Mouse (Mus musculus) gastrocnemius, adult 18-20 months (tissue): ENCODE measurements around the gene Nanp. TPM values are rescaled to one million over a fixed set of nuclear protein-coding genes. Genes with fewer than 3 reads are reported as not detected.

Experiments used
- DNase-seq: peaks from one replicate; pipeline ENCODE4 v3.0.0; 2021; ENCODE audit warnings: low spot score
- total RNA-seq, 2 experiments: library from RNA; stranded (reverse); gene quantifications; 2 replicates each; pipeline ENCODE4 v1.2.3; 2021

Gene Nanp
- total RNA-seq, 2 experiments from 2014 or later: 1.9 to 2.7 TPM

DNA sequence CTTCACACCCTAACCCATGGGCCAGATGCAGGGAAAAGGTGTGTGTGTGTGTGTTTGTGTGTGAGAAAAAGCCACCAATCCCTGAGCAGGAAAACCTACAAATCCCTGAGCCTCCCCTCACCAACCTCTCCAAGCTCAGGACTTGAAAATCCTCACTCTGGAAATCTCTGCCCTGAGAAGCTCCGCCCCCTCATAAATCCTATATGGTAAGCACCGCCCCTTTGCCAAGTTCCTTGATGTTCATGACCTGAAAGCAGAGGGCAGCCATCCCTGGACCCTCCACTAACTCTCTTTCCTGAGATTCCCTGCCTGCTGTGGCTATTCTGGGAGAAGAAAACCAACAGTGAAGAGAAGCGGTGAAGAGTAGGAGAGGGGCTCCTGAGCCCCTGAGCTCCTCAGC, 40.2 kb downstream of the Nanp start:
- DNase-seq: no peak

DNA sequence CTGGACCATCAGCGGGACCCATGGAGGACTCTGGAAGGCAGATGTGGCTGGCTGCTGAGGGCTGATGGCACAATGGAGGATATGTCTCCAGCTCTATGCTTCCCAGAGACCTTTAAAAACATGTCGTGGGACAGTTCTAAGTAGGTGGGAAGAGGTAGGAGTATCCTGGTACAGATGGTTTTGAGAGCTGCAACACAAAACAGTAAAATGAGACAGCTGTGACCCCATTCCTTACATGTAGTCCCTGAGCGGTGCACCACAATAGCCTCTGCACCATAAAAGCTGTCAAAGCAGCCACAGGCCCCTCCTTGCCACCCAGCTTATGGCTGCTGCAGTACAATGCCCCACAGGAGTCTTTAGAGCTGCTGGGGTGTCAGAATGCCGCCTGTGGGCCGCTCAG, 41.6 kb downstream of the Nanp start:
- no peak for DNase-seq

DNA sequence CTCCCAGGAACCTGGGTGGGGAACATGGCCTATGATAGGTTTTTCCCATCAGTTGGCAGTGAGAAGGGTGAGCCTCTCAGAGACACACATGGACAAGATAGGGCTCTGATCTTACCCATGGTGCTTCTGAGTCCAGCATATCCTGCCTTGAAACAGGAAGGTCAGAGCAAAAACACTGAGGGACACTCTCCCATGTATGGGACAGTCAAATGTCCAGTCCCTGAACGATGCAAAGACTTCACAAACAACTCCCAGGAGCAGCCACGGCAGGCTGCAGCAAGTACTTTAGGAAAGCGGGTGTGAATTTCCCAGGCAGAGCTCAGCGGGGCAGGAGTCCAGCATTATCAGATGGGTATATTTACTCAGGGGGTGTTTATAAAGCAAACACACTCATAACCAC, 43.9 kb downstream of the Nanp start:
- DNase-seq: no peak

GRCm38 (mm10) chr2:150991050-150991449, 48.1 kb downstream of the Nanp start:
- DNase-seq: no peak

- no peak for DNase-seq
Observed at GRCm38 (mm10) chr2:150990506-150990905, 48.7 kb downstream of the Nanp start.

GRCm38 (mm10) chr2:150985359-150985758, 53.8 kb downstream of the Nanp start:
- DNase-seq: no peak

- DNase-seq: no peak
Observed at GRCm38 (mm10) chr2:150982051-150982450, 57.1 kb downstream of the Nanp start.

DNA sequence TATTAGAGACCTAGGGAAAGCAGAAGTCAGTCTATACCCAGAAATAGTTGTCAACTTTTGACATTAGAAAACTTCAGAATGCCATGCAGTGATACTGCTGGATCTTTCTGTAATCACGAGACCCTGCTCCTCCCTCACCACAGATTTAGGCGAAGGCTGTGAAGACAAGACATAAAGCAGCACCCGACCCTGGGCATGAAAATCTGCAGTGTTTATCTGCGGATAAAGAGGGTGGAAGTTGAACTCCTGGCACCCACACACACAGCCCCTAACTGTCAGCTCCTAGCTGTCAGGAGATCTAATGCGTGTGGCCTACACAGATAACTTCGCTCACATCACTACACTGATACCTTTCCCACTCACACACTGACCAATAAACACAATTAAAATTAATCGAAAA, 57.7 kb downstream of the Nanp start:
- no peak for DNase-seq

DNA sequence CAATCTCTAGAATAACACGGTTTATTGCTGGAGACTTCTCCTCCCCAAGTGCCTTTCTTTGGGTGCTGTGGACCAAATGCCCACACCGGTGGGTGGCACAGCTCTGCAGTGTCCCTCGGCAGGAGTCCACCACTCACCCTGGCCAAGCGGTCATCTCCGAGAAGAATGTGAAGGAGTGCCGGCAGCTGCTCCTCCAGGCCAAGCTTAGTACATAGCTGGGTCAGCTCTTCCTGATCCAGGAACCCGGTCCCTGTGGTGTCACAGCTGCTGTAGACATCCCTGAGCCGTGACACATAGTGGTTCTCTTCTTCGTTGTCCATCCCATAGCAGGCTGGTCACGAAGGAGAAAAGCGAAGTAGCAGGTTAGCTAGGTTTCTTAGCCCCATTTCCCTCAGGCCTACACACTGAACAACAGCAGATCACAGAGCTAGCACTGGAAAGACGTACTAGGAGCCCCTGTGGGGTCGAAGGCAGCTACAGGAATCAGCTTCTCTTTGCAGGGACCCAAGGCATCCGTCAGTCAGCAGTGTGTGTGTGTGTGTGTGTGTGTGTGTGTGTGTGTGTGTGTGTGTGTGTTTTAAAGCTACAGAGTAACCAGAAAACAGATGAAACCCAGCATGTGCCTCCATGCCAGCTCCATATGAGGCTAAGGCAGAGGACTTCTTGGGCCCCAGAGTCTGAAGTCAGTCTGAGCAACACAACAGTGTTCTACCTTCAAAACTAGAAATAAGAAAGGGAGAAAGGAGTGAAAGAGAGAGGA, 59.2 kb downstream of the Nanp start:
- DNase-seq: no peak

Other genes with a start within 250 kb of the Nanp start
- gene Abhd12, start 134.7 kb downstream of the Nanp start, total RNA-seq: 10 to 100 TPM; 23.8 to 27.8 TPM
- 1 to 10 TPM; 1.8 to 2.1 TPM for gene Gins1, start 134.0 kb downstream of the Nanp start, total RNA-seq
- gene Ninl, start within 50 bp of the Nanp start, total RNA-seq: under 1 TPM; 0.43 to 0.47 TPM
- not detected for gene Gm14151, start 53.0 kb upstream of the Nanp start, total RNA-seq
- gene Gm14147, start 58.8 kb upstream of the Nanp start, total RNA-seq: not detected